Mouse (Mus musculus) cerebellum, adult 11-12 months (tissue): ENCODE results near the gene Pnpla6.
A peak's percentile ranks its signal among the peaks of the same experiment; 100 is the strongest.
"Not testable (repeated sequence)": the region's sequence is repeated elsewhere in the genome, so short reads cannot be mapped to it uniquely, and the experiment has no call there.

ENCODE experiments used
- DNase-seq: peaks from one replicate; pipeline ENCODE4 v3.0.0; 2022

Gene Pnpla6

GRCm38 (mm10) chr8:3576211-3576960 lies 61.2 kb downstream of the Pnpla6 start:
- DNase-seq = no peak

GRCm38 (mm10) chr8:3579390-3580364 lies 64.5 kb downstream of the Pnpla6 start:
- DNase-seq = no peak

- DNase-seq = not testable (repeated sequence)
Measured at GRCm38 (mm10) chr8:3581961-3582360, 66.8 kb downstream of the Pnpla6 start.

- no peak for DNase-seq
Measured at GRCm38 (mm10) chr8:3586452-3586851, 71.3 kb downstream of the Pnpla6 start.

GRCm38 (mm10) chr8:3586993-3587390 lies 71.8 kb downstream of the Pnpla6 start, which contains the start of gene Camsap3:
Camsap3 (plus strand) TSS chr8:3587293.
- DNase-seq = no peak

- DNase-seq = peak; percentile 73
Measured at GRCm38 (mm10) chr8:3587391-3588257, 72.4 kb downstream of the Pnpla6 start.

GRCm38 (mm10) chr8:3588258-3588633 lies 73.1 kb downstream of the Pnpla6 start:
- DNase-seq = no peak

GRCm38 (mm10) chr8:3593470-3593869 lies 78.3 kb downstream of the Pnpla6 start:
- no peak for DNase-seq
